Mouse (Mus musculus) liver, embryonic 11.5 days (tissue): Measurements from ENCODE around the gene Haus3. TPM values are rescaled to one million over a fixed set of nuclear protein-coding genes. Genes with fewer than 3 reads are reported as not detected.

ENCODE experiments used
- ATAC-seq: fragments of 200-750 bp; cut with Nextera tagmentation; replicated peaks from 2 replicates; pipeline ENCODE4 v1.8.0; 2017; ENCODE audit warnings: moderate number of reproducible peaks, mild to moderate bottlenecking, moderate TSS enrichment, moderate library complexity; ENCODE audit not compliant: low FRiP score
- DNase-seq: peaks from one replicate; pipeline ENCODE4 v3.0.0-alpha.2; 2017; ENCODE audit warnings: low spot score
- H3K27ac ChIP-seq: fragments of 300-500 bp; sonication (generic); 2 replicates; pipeline ENCODE4 v1.5.1; 2014; ENCODE audit warnings: mild to moderate bottlenecking, low read depth, low read length, control low read depth
- H3K27me3 ChIP-seq: fragments of 300-500 bp; sonication (generic); replicated peaks from 2 replicates; pipeline ENCODE4 v1.6.1; 2014; ENCODE audit warnings: low read length, mixed read lengths; ENCODE audit not compliant: control insufficient read depth, insufficient read depth
- H3K36me3 ChIP-seq: fragments of 300-500 bp; sonication (generic); 2 replicates; pipeline ENCODE4 v1.6.1; 2014; ENCODE audit warnings: mild to moderate bottlenecking, low read length, moderate library complexity, mixed read lengths; ENCODE audit not compliant: control insufficient read depth, insufficient read depth
- H3K4me1 ChIP-seq: fragments of 300-500 bp; sonication (generic); replicated peaks from 2 replicates; pipeline ENCODE4 v1.6.1; 2014; ENCODE audit warnings: low read length, mixed read lengths; ENCODE audit not compliant: control insufficient read depth, insufficient read depth
- H3K4me2 ChIP-seq: fragments of 300-500 bp; sonication (generic); 2 replicates; pipeline ENCODE4 v1.6.1; 2014; ENCODE audit warnings: mild to moderate bottlenecking, control low read depth, moderate library complexity
- H3K4me3 ChIP-seq: fragments of 300-500 bp; sonication (generic); 2 replicates; pipeline ENCODE4 v1.5.1; 2014; ENCODE audit warnings: low read depth, low read length, control low read depth
- H3K9ac ChIP-seq: fragments of 300-500 bp; sonication (generic); 2 replicates; pipeline ENCODE4 v1.6.1; 2014; ENCODE audit warnings: low read depth, low read length, control low read depth
- H3K9me3 ChIP-seq: fragments of 300-500 bp; sonication (generic); 2 replicates; pipeline ENCODE4 v1.6.1; 2016; ENCODE audit warnings: low read length, inconsistent platforms, mixed read lengths; ENCODE audit not compliant: control insufficient read depth
- WGBS: fragments of 180-500 bp; shearing (Covaris S2); extraction: QIAGEN DNeasy Blood & Tissue Kit; methylation state at CpG from one replicate; pipeline ENCODE4 v1.1.7; 2014; 5-methylcytosine and 5-hydroxymethylcytosine counted together
- polyA plus RNA-seq: library from polyadenylated mRNA; unstranded; fragments of >200 nt; fragmentation: Nextera tagmentation; extraction: Ambion mirVana; gene quantifications from 2 replicates; pipeline ENCODE4 v1.2.1, GENCODE M21; 2014

Haus3 gene
- polyA plus RNA-seq, 1 experiment from 2014 or later = 47.5 TPM

- 21% methylated on average over 1 of the region's 1 CpGs for WGBS
- DNase-seq = no peak
- ATAC-seq = no peak
These were observed 45.2 kb downstream of the Haus3 start for GRCm38 (mm10) chr5:34124131-34124530.

GRCm38 (mm10) chr5:34119121-34119856 lies 50.0 kb downstream of the Haus3 start:
- ATAC-seq (no peak), DNase-seq (no peak)
- Histone ChIP-seq H3K27me3 (no peaks in the 10 kb centered on the region), H3K4me3 (no peak overlapping the region), H3K9me3 (no peaks in the 10 kb centered on the region), H3K4me2 (no peak overlapping the region), H3K4me1 (no peaks in the 10 kb centered on the region), H3K9ac (no peak overlapping the region), H3K27ac (no peak overlapping the region), H3K36me3 (no peaks in the 10 kb centered on the region)
- 69% methylated on average over 3 of the region's 3 CpGs for WGBS

More at GRCm38 (mm10) chr5:34124131-34124530, 45.2 kb downstream of the Haus3 start:
- Histone ChIP-seq H3K4me3 (no peak overlapping the region), H3K4me2 (no peak overlapping the region), H3K9ac (no peak overlapping the region), H3K4me1 (no peaks in the 10 kb centered on the region), H3K36me3 (no peaks in the 10 kb centered on the region), H3K9me3 (no peaks in the 10 kb centered on the region), H3K27ac (no peak overlapping the region), H3K27me3 (no peaks in the 10 kb centered on the region)

- no peak overlapping the region for H3K4me3 ChIP-seq
- H3K27ac ChIP-seq = no peak overlapping the region
- H3K36me3 ChIP-seq = no peaks in the 10 kb centered on the region
- ATAC-seq (no peak), DNase-seq (no peak)
- 62% methylated on average over 1 of the region's 1 CpGs for WGBS
- no peak overlapping the region for H3K9ac ChIP-seq
- H3K4me2 ChIP-seq = no peak overlapping the region
- H3K4me1 ChIP-seq = no peaks in the 10 kb centered on the region
- H3K9me3 ChIP-seq = no peaks in the 10 kb centered on the region
- no peaks in the 10 kb centered on the region for H3K27me3 ChIP-seq
These were observed 63.6 kb downstream of the Haus3 start for GRCm38 (mm10) chr5:34105681-34106080.

Other genes starting within 250 kb of the Haus3 start
- gene Nelfa, start 233.1 kb downstream of the Haus3 start, polyA plus RNA-seq = 67.9 and 68.3 TPM in 2 replicates
- gene Gm1673, start 186.1 kb downstream of the Haus3 start, polyA plus RNA-seq = 24.1 and 27.6 TPM in 2 replicates
- gene Nat8l, start 173.5 kb downstream of the Haus3 start, polyA plus RNA-seq = 0.04 and 0.09 TPM in 2 replicates
- 0.58 and 0.79 TPM in 2 replicates for gene Poln, start 79 bp downstream of the Haus3 start, polyA plus RNA-seq
- gene Mxd4, start 18.2 kb upstream of the Haus3 start, polyA plus RNA-seq = 8.5 and 12.5 TPM in 2 replicates
- 0.22 TPM in 1 of 2 replicates, not detected in the other for gene Zfyve28, start 118.9 kb upstream of the Haus3 start, polyA plus RNA-seq
- not detected in 2 replicates for gene Cfap99, start 119.1 kb upstream of the Haus3 start, polyA plus RNA-seq
- 151 and 174 TPM in 2 replicates for gene Rnf4, start 166.8 kb upstream of the Haus3 start, polyA plus RNA-seq
- 8.8 and 8.9 TPM in 2 replicates for gene Fam193a, start 200.4 kb upstream of the Haus3 start, polyA plus RNA-seq